Mouse (Mus musculus): Measurements from ENCODE around the gene Abcf1.
A peak's percentile ranks its signal among the peaks of the same experiment; 100 is the strongest.
"Not testable (repeated sequence)": the region's sequence is repeated elsewhere in the genome, so short reads cannot be mapped to it uniquely, and the experiment has no call there.

Abcf1 gene

GRCm38 (mm10) chr17:35979401-35980362, 10.1 kb upstream of the Abcf1 start, which contains the start of the genes Gnl1 and Prr3:
Gene Gnl1, plus strand, starts transcription at chr17:35979851.
Gene Prr3, minus strand, starts transcription at chr17:35980236.
- DNase-seq (ENCODE audit: low spot score), result peak; percentile 89

- DNase-seq (ENCODE audit: low spot score), result peak; percentile 21
Measured at GRCm38 (mm10) chr17:35978811-35979400, 9.3 kb upstream of the Abcf1 start.

DNA sequence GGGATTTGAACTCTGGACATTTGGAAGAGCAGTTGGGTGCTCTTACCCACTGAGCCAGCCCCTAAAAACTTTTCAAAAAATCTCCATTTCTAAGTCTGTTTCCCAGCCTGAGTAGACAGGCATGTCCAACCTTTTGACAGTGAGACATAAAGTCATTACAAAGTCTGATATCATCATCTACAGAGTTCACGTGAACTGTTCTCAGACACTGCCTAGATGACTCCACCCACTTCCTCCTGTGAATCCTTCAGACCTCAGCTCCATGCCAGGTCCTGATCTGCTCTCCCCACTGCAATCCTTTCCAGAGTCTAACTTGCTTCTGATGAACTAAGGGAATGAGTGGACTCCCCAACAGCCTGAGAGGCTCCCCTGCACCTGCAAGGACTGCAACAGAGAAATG, 2.6 kb upstream of the Abcf1 start:
- DNase-seq (ENCODE audit: low spot score), result no peak

- no peak for DNase-seq (ENCODE audit: low spot score)
Measured at GRCm38 (mm10) chr17:35967621-35968020, 1.9 kb downstream of the Abcf1 start.

- no peak for DNase-seq (ENCODE audit: low spot score)
Measured at GRCm38 (mm10) chr17:35963279-35963678, 6.3 kb downstream of the Abcf1 start.

GRCm38 (mm10) chr17:35958533-35959223, 10.9 kb downstream of the Abcf1 start:
- DNase-seq (ENCODE audit: low spot score), result no peak

- no peak for DNase-seq (ENCODE audit: low spot score)
Measured at GRCm38 (mm10) chr17:35954665-35955064, 14.9 kb downstream of the Abcf1 start.

DNA sequence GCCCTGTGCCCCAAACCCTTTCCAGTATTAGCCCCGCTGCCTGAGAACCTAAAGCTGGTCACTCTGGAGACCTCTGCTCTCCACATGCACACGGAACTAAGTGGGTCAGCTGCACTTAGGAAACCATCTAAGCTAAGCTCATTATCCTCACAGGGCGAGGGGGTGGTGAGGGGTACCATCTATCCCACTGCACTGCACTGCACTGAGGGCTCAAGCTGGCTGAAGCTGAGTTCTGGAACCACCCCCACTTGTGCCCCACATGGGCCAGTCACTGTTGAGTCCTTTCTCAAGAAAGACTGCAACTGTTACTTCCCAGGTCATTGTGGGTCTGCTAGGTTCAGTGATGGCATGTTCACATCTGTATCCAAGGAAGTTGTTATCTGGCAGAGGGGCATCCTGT, 17.0 kb downstream of the Abcf1 start:
- DNase-seq (ENCODE audit: low spot score), result not testable (repeated sequence)

DNA sequence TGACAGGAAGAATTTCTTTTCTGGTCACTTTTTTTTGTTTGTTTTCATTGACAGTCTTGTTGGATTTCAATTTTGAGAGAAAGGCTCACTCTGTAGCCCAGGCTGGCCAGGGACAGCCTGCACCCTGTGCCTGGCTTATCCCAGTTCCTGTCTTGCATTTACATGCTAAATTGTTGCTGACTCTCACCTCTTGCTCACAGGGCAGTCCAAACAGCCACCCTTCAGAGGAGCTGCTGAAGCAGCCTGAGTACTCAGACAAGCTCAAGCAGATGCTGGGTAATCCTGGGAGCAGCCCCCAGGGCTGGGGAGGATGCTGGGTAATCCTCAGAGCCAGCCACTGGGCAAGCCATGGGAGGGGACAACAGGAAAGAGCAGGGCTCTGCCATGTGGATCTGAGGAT, 18.6 kb downstream of the Abcf1 start:
- DNase-seq (ENCODE audit: low spot score), result not testable (repeated sequence)

DNA sequence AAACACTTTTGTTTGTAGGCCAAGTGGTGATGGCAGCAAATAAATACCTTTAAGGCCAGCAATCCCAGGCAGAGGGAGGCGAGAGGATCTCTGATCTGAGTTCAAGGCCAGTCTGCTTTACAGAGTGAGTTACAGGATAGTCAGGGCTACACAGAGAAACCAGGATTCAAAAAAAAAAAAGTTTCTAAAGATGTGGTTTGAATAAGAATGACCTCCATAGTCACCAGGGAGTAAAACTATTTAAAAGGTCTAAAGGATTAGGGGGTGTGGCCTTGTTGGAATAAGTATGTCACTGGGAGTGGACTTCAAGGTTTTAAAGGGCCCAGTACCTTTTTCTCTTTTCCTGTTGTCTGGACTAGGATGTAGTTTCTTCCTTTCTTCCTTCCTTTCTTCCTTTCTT, 29.6 kb downstream of the Abcf1 start:
- no peak for DNase-seq (ENCODE audit: low spot score)

DNA sequence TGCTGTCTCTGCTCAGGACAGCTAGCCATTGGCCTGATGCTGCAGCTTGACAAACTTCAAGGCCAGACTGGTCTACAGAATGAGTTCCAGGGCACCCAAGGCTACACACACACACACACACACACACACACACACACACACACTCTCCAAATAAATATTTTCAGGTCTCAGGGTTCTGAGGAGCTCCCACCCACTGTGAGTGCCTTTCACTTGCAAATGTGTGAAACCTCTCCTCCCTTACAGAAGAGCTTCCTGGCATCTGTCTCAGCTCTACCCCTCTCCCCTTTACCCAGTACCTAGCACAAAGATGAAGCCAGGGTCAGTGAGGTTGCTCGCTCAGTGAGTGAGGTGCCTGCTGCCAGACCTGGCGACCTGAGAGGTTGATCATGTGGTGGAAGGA, 30.5 kb downstream of the Abcf1 start:
- DNase-seq (ENCODE audit: low spot score), result no peak

DNA sequence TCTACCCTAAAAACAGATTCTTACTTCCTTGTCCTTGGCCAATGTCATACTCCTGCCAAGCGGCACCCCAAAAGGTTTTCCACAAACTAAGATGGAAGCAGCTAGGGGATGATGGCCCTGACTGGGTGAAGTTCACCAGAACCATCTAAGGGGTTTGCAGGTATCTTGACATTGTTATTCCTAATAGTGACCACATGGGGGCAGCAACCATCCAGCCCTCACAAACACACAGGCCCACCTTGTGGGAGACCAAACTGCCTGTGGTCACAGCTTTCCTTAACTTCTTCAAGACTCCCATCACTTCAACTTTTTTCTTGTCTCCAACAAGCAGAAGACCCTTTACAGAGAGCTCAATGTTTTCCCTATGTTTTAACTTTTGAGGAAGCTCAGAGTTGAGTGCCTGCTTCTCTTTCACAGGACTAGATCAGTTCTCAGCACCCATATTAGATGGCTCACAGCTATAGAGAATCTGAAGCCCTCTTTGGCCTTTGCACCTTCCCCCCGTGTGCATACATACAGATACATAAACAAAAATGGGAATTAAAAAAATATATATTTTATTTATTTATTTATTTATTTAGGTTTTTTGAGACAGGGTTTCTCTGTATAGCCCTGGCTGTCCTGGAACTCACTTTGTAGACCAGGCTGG, 31.7 kb downstream of the Abcf1 start:
- no peak for DNase-seq (ENCODE audit: low spot score)

DNA sequence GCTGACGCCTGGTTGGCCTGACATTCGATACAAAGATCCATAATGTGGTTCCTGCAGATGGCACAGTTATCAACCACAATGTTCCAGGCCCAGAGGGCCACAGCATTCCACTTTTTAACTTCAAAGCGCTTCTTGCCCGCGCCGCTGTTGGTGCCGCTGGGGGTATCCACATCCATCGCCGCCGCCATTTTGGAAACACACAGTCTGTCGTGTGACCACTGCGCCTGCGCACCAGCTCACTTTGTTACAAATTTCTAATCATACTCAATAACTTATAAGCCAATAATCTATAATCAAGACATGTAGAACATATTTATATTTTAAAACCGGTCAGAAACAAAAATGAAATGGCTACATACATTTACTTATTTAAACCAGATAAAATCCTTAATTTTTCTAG, 33.8 kb downstream of the Abcf1 start:
- not testable (repeated sequence) for DNase-seq (ENCODE audit: low spot score)

- no peak for DNase-seq (ENCODE audit: low spot score)
Measured at GRCm38 (mm10) chr17:35932608-35933007, 37.0 kb downstream of the Abcf1 start.

DNA sequence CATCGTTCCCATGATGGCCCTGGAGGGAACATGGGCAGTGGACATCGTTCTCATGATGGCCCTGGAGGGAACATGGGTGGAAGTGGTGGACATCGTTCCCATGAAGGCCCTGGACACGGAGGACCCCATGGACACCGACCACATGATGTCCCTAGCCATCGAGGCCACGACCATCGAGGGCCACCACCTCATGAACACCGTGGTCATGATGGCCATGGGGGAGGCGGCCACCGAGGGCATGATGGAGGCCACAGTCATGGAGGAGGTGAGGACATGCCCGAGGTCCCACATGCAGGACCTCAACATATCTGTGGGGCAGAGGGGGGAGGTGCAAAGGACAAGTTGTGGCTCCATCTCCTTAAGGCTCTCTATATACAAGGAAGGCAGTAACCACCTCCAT, 38.9 kb downstream of the Abcf1 start:
- DNase-seq (ENCODE audit: low spot score), result no peak

GRCm38 (mm10) chr17:35929534-35929933, 40.0 kb downstream of the Abcf1 start:
- no peak for DNase-seq (ENCODE audit: low spot score)

DNA sequence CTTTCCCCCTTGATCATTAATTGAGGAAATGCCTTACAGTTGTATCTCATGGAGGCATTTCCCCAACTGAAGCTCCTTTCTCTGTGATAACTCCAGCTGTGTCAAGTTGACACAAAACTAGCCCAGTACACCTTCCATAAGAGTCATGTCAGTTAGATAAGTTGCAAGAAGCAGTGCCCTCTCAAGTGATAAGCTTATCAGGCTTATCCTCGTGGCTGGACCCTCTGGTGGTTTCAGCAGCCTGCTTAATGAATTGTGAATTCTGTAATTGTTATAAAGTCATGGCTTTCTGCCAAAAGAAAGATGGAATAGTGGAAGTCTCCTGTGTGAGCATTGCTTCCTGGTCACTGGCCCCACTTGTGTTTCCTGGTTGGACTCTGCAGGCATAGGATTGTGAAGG, 42.1 kb downstream of the Abcf1 start:
- no peak for DNase-seq (ENCODE audit: low spot score)

GRCm38 (mm10) chr17:35923281-35923680, 46.3 kb downstream of the Abcf1 start:
- no peak for DNase-seq (ENCODE audit: low spot score)

- no peak for DNase-seq (ENCODE audit: low spot score)
Measured at GRCm38 (mm10) chr17:35922566-35922965, 47.0 kb downstream of the Abcf1 start.

GRCm38 (mm10) chr17:35921710-35922109, 47.9 kb downstream of the Abcf1 start:
- no peak for DNase-seq (ENCODE audit: low spot score)

DNA sequence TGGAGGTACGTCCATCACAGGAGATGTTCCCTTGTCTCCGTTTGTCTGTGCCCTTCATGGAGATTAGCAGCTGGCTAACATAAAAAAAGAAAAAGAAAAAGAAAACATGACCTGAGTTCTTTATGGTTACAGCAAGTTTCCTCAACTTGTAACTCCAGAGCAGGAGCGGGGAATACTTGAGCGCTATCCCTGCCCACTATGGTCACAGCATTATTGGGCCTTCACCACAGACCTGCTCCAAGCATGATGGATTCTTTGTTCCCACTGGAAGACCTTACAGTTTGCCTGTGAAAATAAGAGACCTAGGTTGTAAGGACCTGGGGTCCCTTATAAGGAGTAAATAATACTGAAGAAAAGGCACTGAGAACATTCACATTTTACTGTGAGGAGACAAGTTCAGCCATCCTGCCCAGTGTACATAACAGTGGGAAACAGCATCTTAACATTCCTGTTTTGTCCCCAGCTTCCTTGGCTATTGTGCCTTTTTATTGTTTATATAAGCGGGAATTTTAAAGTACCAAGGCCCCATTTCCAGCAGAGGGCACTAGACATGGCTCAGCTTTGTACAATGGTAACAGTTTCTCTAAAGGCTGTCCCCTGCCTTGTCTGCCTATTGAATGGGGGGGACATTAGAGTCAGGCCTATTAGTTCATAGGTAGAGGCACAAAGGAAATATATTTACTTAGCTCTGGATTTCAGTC, 48.5 kb downstream of the Abcf1 start:
- DNase-seq (ENCODE audit: low spot score), result no peak

DNA sequence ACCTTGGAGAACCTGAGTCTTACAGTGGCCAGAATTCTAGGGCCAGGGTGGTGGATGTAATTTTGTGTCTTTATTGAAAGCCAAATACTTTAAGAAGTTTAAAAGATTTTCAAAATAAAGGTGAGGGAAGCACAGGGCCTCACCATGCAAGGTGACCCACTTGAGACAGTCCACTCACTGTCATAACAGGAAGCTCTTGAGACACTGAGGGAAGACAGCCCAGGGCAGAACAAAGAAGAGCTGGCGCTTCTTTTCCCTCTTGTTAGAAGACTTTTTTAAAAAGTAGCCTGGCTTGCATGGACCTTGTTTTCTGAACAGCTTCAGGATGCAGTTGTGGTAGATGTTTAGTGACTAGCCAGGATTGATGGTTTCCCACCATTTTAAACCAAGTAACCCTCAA, 49.2 kb downstream of the Abcf1 start:
- DNase-seq (ENCODE audit: low spot score), result no peak
